ENCODE assay signal across 7 mouse cellular contexts in genomic region chr11:78551059-78551398, GRCm38 (mm10). TPM values are rescaled to one million over a fixed set of nuclear protein-coding genes. Genes with fewer than 3 reads are reported as not detected.
DNase-seq lines count a peak whose midpoint lies in the region; ATAC-seq and TF ChIP-seq lines count a peak whose summit lies in the region.

No protein-coding gene starts in this region.

- no peaks in the 10 kb centered on the region for H3K36me3 ChIP-seq in lung, postnatal 0 days (ENCODE audit: insufficient read depth, low read length)
- no peaks in the 10 kb centered on the region for H3K36me3 ChIP-seq in forebrain, embryonic 11.5 days (ENCODE audit: control insufficient read depth, insufficient read depth, low read length)
- H3K36me3 ChIP-seq in limb, embryonic 13.5 days, result no peaks in the 10 kb centered on the region
- H3K36me3 ChIP-seq in small intestine, adult 2 months (ENCODE audit: control insufficient read depth, insufficient read depth, low read length), result no peaks in the 10 kb centered on the region

- no peak overlapping the region for H3K27ac ChIP-seq in lung, postnatal 0 days (ENCODE audit: low read length)
- peak overlapping the region; percentile 70 for H3K27ac ChIP-seq in forebrain, embryonic 11.5 days (ENCODE audit: low read depth, low read length)
- peak overlapping the region; percentile 87; the same call in 1 of the 2 replicates for H3K27ac ChIP-seq in limb, embryonic 13.5 days
- H3K27ac ChIP-seq in small intestine, adult 2 months (ENCODE audit: insufficient read depth, low read depth, low read length), result peak overlapping the region; percentile 18; the same call in 1 of the 2 replicates

- no peaks in the 10 kb centered on the region for H3K27me3 ChIP-seq in lung, postnatal 0 days (replicated peaks; ENCODE audit: insufficient read depth, low read length)
- no peaks in the 10 kb centered on the region for H3K27me3 ChIP-seq in forebrain, embryonic 11.5 days (ENCODE audit: control insufficient read depth, insufficient read depth, low read length)
- H3K27me3 ChIP-seq in limb, embryonic 13.5 days, result no peaks in the 10 kb centered on the region
- no peaks in the 10 kb centered on the region for H3K27me3 ChIP-seq in small intestine, adult 2 months (ENCODE audit: control insufficient read depth, insufficient read depth, low read length)

- no peak overlapping the region for H3K9ac ChIP-seq in lung, postnatal 0 days (replicated peaks; ENCODE audit: low read depth)
- peak overlapping the region; percentile 70 for H3K9ac ChIP-seq in forebrain, embryonic 11.5 days (ENCODE audit: low read length)
- peak overlapping the region; percentile 69 for H3K9ac ChIP-seq in limb, embryonic 13.5 days

- H3K4me3 ChIP-seq in lung, postnatal 0 days (ENCODE audit: low read depth, low read length), result peak overlapping the region; percentile 57; the same call in 1 of the 2 replicates
- peak overlapping the region; percentile 53 for H3K4me3 ChIP-seq in forebrain, embryonic 11.5 days (ENCODE audit: low read depth, low read length)
- peak overlapping the region; percentile 73 for H3K4me3 ChIP-seq in limb, embryonic 13.5 days
- peak overlapping the region; percentile 80 for H3K4me3 ChIP-seq in small intestine, adult 2 months (ENCODE audit: low read depth, low read length)

- ATAC-seq in lung, postnatal 0 days, result 0 out of 2 replicates have a peak, but pooled peaks have one; percentile 1
- peak; percentile 51 for ATAC-seq in forebrain, embryonic 11.5 days (replicated peaks; ENCODE audit: low FRiP score)
- ATAC-seq in limb, embryonic 13.5 days (ENCODE audit: low FRiP score, low read depth), result peak; percentile 49

- TF ChIP-seq CTCF in lung, postnatal 0 days (IDR thresholded peaks at IDR 0.05), result no peak
- no peak for TF ChIP-seq CTCF in small intestine, adult 2 months (IDR thresholded peaks at IDR 0.05; ENCODE audit: extremely low read depth, insufficient read length, insufficient replicate concordance, low read depth, low read length)

- DNase-seq in lung, postnatal 0 days (ENCODE audit: low spot score), result no peak
- DNase-seq in lung, postnatal 36 days, result no peak
- DNase-seq in forebrain, embryonic 11.5 days (ENCODE audit: low spot score), result no peak
- DNase-seq in left cerebral cortex, adult 18-20 months (ENCODE audit: low spot score in 2 of 2), result no peak
- DNase-seq in adrenal gland, adult 8-10 months, result no peak

- TF ChIP-seq POLR2A in small intestine, adult 2 months (IDR thresholded peaks at IDR 0.05; ENCODE audit: low read depth, low read length), result no peak

- 30% methylated on average over 6 of the region's 6 CpGs for WGBS in lung, postnatal 0 days
- 32% methylated on average over 6 of the region's 6 CpGs for WGBS in forebrain, embryonic 11.5 days
- 32% methylated on average over 6 of the region's 6 CpGs for WGBS in limb, embryonic 13.5 days
- 23% methylated on average over 6 of the region's 6 CpGs for WGBS in small intestine, adult 2 months

- H3K4me2 ChIP-seq in lung, postnatal 0 days (replicated peaks; ENCODE audit: low read depth, low read length), result peak overlapping the region; percentile 75
- H3K4me2 ChIP-seq in forebrain, embryonic 11.5 days (ENCODE audit: low read depth, low read length, severe bottlenecking), result peak overlapping the region; percentile 79
- H3K4me2 ChIP-seq in limb, embryonic 13.5 days (replicated peaks), result peak overlapping the region; percentile 75

- no peaks in the 10 kb centered on the region for H3K9me3 ChIP-seq in lung, postnatal 0 days (ENCODE audit: low read length)
- no peaks in the 10 kb centered on the region for H3K9me3 ChIP-seq in forebrain, embryonic 11.5 days (ENCODE audit: control insufficient read depth, low read length)
- H3K9me3 ChIP-seq in limb, embryonic 13.5 days, result 0 out of 2 replicates have a peak, but pooled peaks cover 5% of the 10 kb centered on the region

- H3K4me1 ChIP-seq in lung, postnatal 0 days (ENCODE audit: insufficient read depth, low read depth, low read length), result peaks cover 2% of the 10 kb centered on the region; the same call in 1 of the 2 replicates
- peaks cover 3% of the 10 kb centered on the region; the same call in 1 of the 2 replicates for H3K4me1 ChIP-seq in forebrain, embryonic 11.5 days (replicated peaks; ENCODE audit: control insufficient read depth, insufficient read depth, low read length)
- H3K4me1 ChIP-seq in limb, embryonic 13.5 days, result peaks cover 24% of the 10 kb centered on the region
- peaks cover 34% of the 10 kb centered on the region; the same call in 1 of the 2 replicates for H3K4me1 ChIP-seq in small intestine, adult 2 months (ENCODE audit: control insufficient read depth, insufficient read depth, insufficient read length, low read length)

- no peak for TF ChIP-seq EP300 in lung, postnatal 0 days (IDR thresholded peaks at IDR 0.05)

RNA-seq across cellular contexts. Expression of gene Tmem97, which starts 0.5 kb away (rescaled TPM):
- 36.0 and 46.0 TPM in 2 replicates for polyA plus RNA-seq in lung, postnatal 0 days (2015; fragmentation: Nextera tagmentation; extraction: Ambion mirVana)
- polyA plus RNA-seq in forebrain, embryonic 11.5 days (2014; fragmentation: Nextera tagmentation; extraction: Ambion mirVana), result 77.6 and 87.4 TPM in 2 replicates
- 74.1 and 75.2 TPM in 2 replicates for polyA plus RNA-seq in limb, embryonic 13.5 days (2015; fragmentation: Nextera tagmentation; extraction: Ambion mirVana)
- 32.4 and 47.0 TPM in 2 replicates for polyA plus RNA-seq in small intestine, adult 2 months (2012; rRNA removed)
- 10 to 100 TPM; 20.5 to 24.6 TPM for total RNA-seq in left cerebral cortex, adult 18-20 months (2021)
- total RNA-seq in adrenal gland, adult 8-10 months (2022), result 10 to 100 TPM; 46.3 to 65.0 (median 55.8) TPM

RNA-seq across cellular contexts. Expression of gene Ift20, which starts 14.9 kb away (rescaled TPM):
- polyA plus RNA-seq in lung, postnatal 0 days (2015; fragmentation: Nextera tagmentation; extraction: Ambion mirVana), result 216 and 222 TPM in 2 replicates
- 87.3 and 92.3 TPM in 2 replicates for polyA plus RNA-seq in forebrain, embryonic 11.5 days (2014; fragmentation: Nextera tagmentation; extraction: Ambion mirVana)
- polyA plus RNA-seq in limb, embryonic 13.5 days (2015; fragmentation: Nextera tagmentation; extraction: Ambion mirVana), result 165 and 168 TPM in 2 replicates
- polyA plus RNA-seq in small intestine, adult 2 months (2012; rRNA removed), result 114 and 137 TPM in 2 replicates
- 10 to 100 TPM; 81.6 to 85.9 TPM for total RNA-seq in left cerebral cortex, adult 18-20 months (2021)
- 100 to 1,000 TPM; 103 to 135 (median 123) TPM for total RNA-seq in adrenal gland, adult 8-10 months (2022)

RNA-seq across cellular contexts. Expression of gene Tnfaip1, which starts 14.9 kb away (rescaled TPM):
- 93.3 and 96.6 TPM in 2 replicates for polyA plus RNA-seq in lung, postnatal 0 days (2015; fragmentation: Nextera tagmentation; extraction: Ambion mirVana)
- polyA plus RNA-seq in forebrain, embryonic 11.5 days (2014; fragmentation: Nextera tagmentation; extraction: Ambion mirVana), result 85.8 and 90.1 TPM in 2 replicates
- polyA plus RNA-seq in limb, embryonic 13.5 days (2015; fragmentation: Nextera tagmentation; extraction: Ambion mirVana), result 81.4 and 84.8 TPM in 2 replicates
- polyA plus RNA-seq in small intestine, adult 2 months (2012; rRNA removed), result 31.3 and 64.5 TPM in 2 replicates
- total RNA-seq in left cerebral cortex, adult 18-20 months (2021), result 10 to 100 TPM; 35.3 to 36.7 TPM
- 10 to 100 TPM; 39.9 to 52.6 (median 47.0) TPM for total RNA-seq in adrenal gland, adult 8-10 months (2022)

RNA-seq across cellular contexts. Expression of gene Poldip2, which starts 39.0 kb away (rescaled TPM):
- 105 and 111 TPM in 2 replicates for polyA plus RNA-seq in lung, postnatal 0 days (2015; fragmentation: Nextera tagmentation; extraction: Ambion mirVana)
- polyA plus RNA-seq in forebrain, embryonic 11.5 days (2014; fragmentation: Nextera tagmentation; extraction: Ambion mirVana), result 144 and 155 TPM in 2 replicates
- polyA plus RNA-seq in limb, embryonic 13.5 days (2015; fragmentation: Nextera tagmentation; extraction: Ambion mirVana), result 182 and 186 TPM in 2 replicates
- 18.1 and 24.9 TPM in 2 replicates for polyA plus RNA-seq in small intestine, adult 2 months (2012; rRNA removed)
- total RNA-seq in left cerebral cortex, adult 18-20 months (2021), result 100 to 1,000 TPM; 106 to 118 TPM
- 100 to 1,000 TPM; 129 to 171 (median 150) TPM for total RNA-seq in adrenal gland, adult 8-10 months (2022)

RNA-seq across cellular contexts. Expression of gene Tmem199, which starts 39.1 kb away (rescaled TPM):
- polyA plus RNA-seq in lung, postnatal 0 days (2015; fragmentation: Nextera tagmentation; extraction: Ambion mirVana), result 32.3 and 32.4 TPM in 2 replicates
- polyA plus RNA-seq in forebrain, embryonic 11.5 days (2014; fragmentation: Nextera tagmentation; extraction: Ambion mirVana), result 77.1 and 77.2 TPM in 2 replicates
- 45.9 and 48.7 TPM in 2 replicates for polyA plus RNA-seq in limb, embryonic 13.5 days (2015; fragmentation: Nextera tagmentation; extraction: Ambion mirVana)
- polyA plus RNA-seq in small intestine, adult 2 months (2012; rRNA removed), result 3.7 and 3.8 TPM in 2 replicates
- 10 to 100 TPM; 44.2 to 45.6 TPM for total RNA-seq in left cerebral cortex, adult 18-20 months (2021)
- total RNA-seq in adrenal gland, adult 8-10 months (2022), result 10 to 100 TPM; 27.5 to 36.3 (median 34.5) TPM

Comparison
In these comparisons a context has a peak if more than half of its experiments do, and no peak if none do; other contexts are left out.
1. ATAC-seq: peak in every context shown above with its lines; median percentile 51 in forebrain, embryonic 11.5 days; 49 in limb, embryonic 13.5 days; 1 in lung, postnatal 0 days.